Mouse (Mus musculus): Measurements from ENCODE around the gene Lmna.

- TF ChIP-seq EP300 (optimal IDR thresholded peaks at IDR 0.05), result no peak
- peak; percentile 94 for TF ChIP-seq CTCF (IDR thresholded peaks at IDR 0.05; ENCODE audit: low read depth)
Observed at GRCm38 (mm10) chr3:88467116-88467824, 42.5 kb downstream of the Lmna start.

Measured in stomach, postnatal 0 days (tissue).